Mouse (Mus musculus): ENCODE data around the gene D430019H16Rik.

- TF ChIP-seq CTCF (IDR thresholded peaks at IDR 0.05; ENCODE audit: insufficient read depth, low read length) (no peak), POLR2A (IDR thresholded peaks at IDR 0.05; ENCODE audit: borderline replicate concordance, extremely low read depth, low read depth, low read length) (no peak)
Observed at GRCm38 (mm10) chr12:105514111-105514510, 60.5 kb downstream of the D430019H16Rik start.

All from lung, adult 2 months (tissue).